Mouse (Mus musculus) heart, embryonic 12.5 days (tissue): ENCODE results near the gene Trim17. TPM values are rescaled to one million over a fixed set of nuclear protein-coding genes. Genes with fewer than 3 reads are reported as not detected.

ENCODE experiments used
- microRNA-seq: library from miRNA; unstranded; fragments of <30 nt; microRNA quantifications from one replicate; pipeline ENCODE4, GENCODE M21; 2017
- polyA plus RNA-seq: library from polyadenylated mRNA; unstranded; fragments of >200 nt; fragmentation: Nextera tagmentation; extraction: Ambion mirVana; gene quantifications from 2 replicates; pipeline ENCODE4 v1.2.1, GENCODE M21; 2016

Trim17 gene
- polyA plus RNA-seq, 1 experiment from 2014 or later, result 1.1 TPM

Small RNA genes within 50 kb of the gene (microRNA-seq; reads per million reads assigned to microRNA genes)
- gene Gm44313, result not detected

Other genes with a start within 250 kb of the Trim17 start
- gene Olfr318, start 230.7 kb upstream of the Trim17 start, polyA plus RNA-seq, result not detected in 2 replicates
- not detected in 2 replicates for gene Olfr317, start 215.5 kb upstream of the Trim17 start, polyA plus RNA-seq
- not detected in 2 replicates for gene Olfr316, start 202.0 kb upstream of the Trim17 start, polyA plus RNA-seq
- not detected in 2 replicates for gene Olfr315, start 181.5 kb upstream of the Trim17 start, polyA plus RNA-seq
- 0.10 TPM in 1 of 2 replicates, not detected in the other for gene Olfr314, start 171.7 kb upstream of the Trim17 start, polyA plus RNA-seq
- gene Fam183b, start 152.7 kb upstream of the Trim17 start, polyA plus RNA-seq, result 0.65 and 1.1 TPM in 2 replicates
- 0.18 TPM in 1 of 2 replicates, not detected in the other for gene Olfr313, start 139.7 kb upstream of the Trim17 start, polyA plus RNA-seq
- gene Olfr312, start 125.4 kb upstream of the Trim17 start, polyA plus RNA-seq, result 0.10 and 0.12 TPM in 2 replicates
- not detected in 2 replicates for gene Olfr311, start 115.4 kb upstream of the Trim17 start, polyA plus RNA-seq
- 4.6 and 5.4 TPM in 2 replicates for gene Gm12258, start 107.5 kb upstream of the Trim17 start, polyA plus RNA-seq
- 3.6 and 4.8 TPM in 2 replicates for gene 2810021J22Rik, start 87.5 kb upstream of the Trim17 start, polyA plus RNA-seq
- gene Zfp39, start 50.5 kb upstream of the Trim17 start, polyA plus RNA-seq, result 4.4 and 5.1 TPM in 2 replicates
- gene Btnl10, start 36.8 kb upstream of the Trim17 start, polyA plus RNA-seq, result 0.11 and 0.13 TPM in 2 replicates
- gene Rnf187, start 15.8 kb upstream of the Trim17 start, polyA plus RNA-seq, result 208 and 213 TPM in 2 replicates
- gene Hist3h2ba, start 5.8 kb upstream of the Trim17 start, polyA plus RNA-seq, result 8.5 and 11.6 TPM in 2 replicates
- 26.5 and 28.4 TPM in 2 replicates for gene Hist3h2a, start within 50 bp of the Trim17 start, polyA plus RNA-seq
- gene Trim11, start 23.4 kb downstream of the Trim17 start, polyA plus RNA-seq, result 27.6 and 30.8 TPM in 2 replicates
- gene Obscn, start 181.7 kb downstream of the Trim17 start, polyA plus RNA-seq, result 39.2 and 42.5 TPM in 2 replicates
- 7.3 and 7.8 TPM in 2 replicates for gene Iba57, start 209.1 kb downstream of the Trim17 start, polyA plus RNA-seq
- 0.13 and 0.31 TPM in 2 replicates for gene Gjc2, start 228.5 kb downstream of the Trim17 start, polyA plus RNA-seq
- gene Guk1, start 237.5 kb downstream of the Trim17 start, polyA plus RNA-seq, result 101 TPM in 2 replicates
- gene Mrpl55, start 247.8 kb downstream of the Trim17 start, polyA plus RNA-seq, result 87.6 and 94.3 TPM in 2 replicates